Mouse (Mus musculus) limb, embryonic 15.5 days (tissue): Measurements from ENCODE around the gene Gbf1. TPM values are rescaled to one million over a fixed set of nuclear protein-coding genes. Genes with fewer than 3 reads are reported as not detected.

Source experiments
- ATAC-seq: fragments of 200-750 bp; cut with Nextera tagmentation; 2 replicates; pipeline ENCODE4 v1.8.0; 2017; ENCODE audit warnings: low read depth, moderate TSS enrichment; ENCODE audit not compliant: insufficient number of reproducible peaks, low FRiP score, low TSS enrichment
- H3K27ac ChIP-seq: fragments of 300-500 bp; sonication (generic); 2 replicates; pipeline ENCODE4 v1.5.1; 2015; ENCODE audit warnings: moderate library complexity, mild to moderate bottlenecking, inconsistent platforms
- H3K27me3 ChIP-seq: fragments of 300-500 bp; sonication (generic); 2 replicates; pipeline ENCODE4 v1.6.1; 2015; ENCODE audit warnings: inconsistent platforms
- H3K36me3 ChIP-seq: fragments of 300-500 bp; sonication (generic); 2 replicates; pipeline ENCODE4 v1.6.1; 2015; ENCODE audit warnings: inconsistent platforms
- H3K4me1 ChIP-seq: fragments of 300-500 bp; sonication (generic); 2 replicates; pipeline ENCODE4 v1.6.1; 2015; ENCODE audit warnings: inconsistent platforms
- H3K4me2 ChIP-seq: fragments of 300-500 bp; sonication (generic); 2 replicates; pipeline ENCODE4 v1.6.1; 2015; ENCODE audit warnings: mild to moderate bottlenecking, inconsistent platforms
- H3K4me3 ChIP-seq: fragments of 300-500 bp; sonication (generic); 2 replicates; pipeline ENCODE4 v1.5.1; 2015; ENCODE audit warnings: mild to moderate bottlenecking, inconsistent platforms
- H3K9ac ChIP-seq: fragments of 300-500 bp; sonication (generic); 2 replicates; pipeline ENCODE4 v1.6.1; 2015; ENCODE audit warnings: inconsistent platforms
- H3K9me3 ChIP-seq: fragments of 300-500 bp; sonication (generic); 2 replicates; pipeline ENCODE4 v1.6.1; 2016; ENCODE audit warnings: inconsistent platforms
- WGBS: fragments of 180-500 bp; shearing (Covaris S2); methylation state at CpG from one replicate; pipeline ENCODE4 v1.1.7; 2015; 5-methylcytosine and 5-hydroxymethylcytosine counted together
- polyA plus RNA-seq: library from polyadenylated mRNA; unstranded; fragments of >200 nt; fragmentation: Nextera tagmentation; extraction: Ambion mirVana; gene quantifications from 2 replicates; pipeline ENCODE4 v1.2.1, GENCODE M21; 2015

The Gbf1 gene
- polyA plus RNA-seq, 1 experiment from 2014 or later, result 76.7 TPM

- Histone ChIP-seq H3K4me1 (peaks cover 7% of the 10 kb centered on the region; the same call in 1 of the 2 replicates), H3K9ac (no peak overlapping the region)
Measured at GRCm38 (mm10) chr19:46227300-46227699, 75.0 kb downstream of the Gbf1 start.

GRCm38 (mm10) chr19:46234450-46234849 lies 82.1 kb downstream of the Gbf1 start:
- WGBS, result 83% methylated on average over 2 of the region's 2 CpGs
- ATAC-seq, result no peak

More at GRCm38 (mm10) chr19:46227300-46227699, 75.0 kb downstream of the Gbf1 start:
- ATAC-seq, result no peak
- H3K9me3 ChIP-seq, result no peaks in the 10 kb centered on the region
- no peak overlapping the region for H3K27ac ChIP-seq
- WGBS, result 91% methylated on average over 3 of the region's 3 CpGs
- H3K4me3 ChIP-seq, result no peak overlapping the region
- H3K27me3 ChIP-seq, result no peaks in the 10 kb centered on the region
- 0 out of 2 replicates have a peak, but pooled peaks cover 7% of the 10 kb centered on the region for H3K36me3 ChIP-seq
- H3K4me2 ChIP-seq, result no peak overlapping the region

DNA sequence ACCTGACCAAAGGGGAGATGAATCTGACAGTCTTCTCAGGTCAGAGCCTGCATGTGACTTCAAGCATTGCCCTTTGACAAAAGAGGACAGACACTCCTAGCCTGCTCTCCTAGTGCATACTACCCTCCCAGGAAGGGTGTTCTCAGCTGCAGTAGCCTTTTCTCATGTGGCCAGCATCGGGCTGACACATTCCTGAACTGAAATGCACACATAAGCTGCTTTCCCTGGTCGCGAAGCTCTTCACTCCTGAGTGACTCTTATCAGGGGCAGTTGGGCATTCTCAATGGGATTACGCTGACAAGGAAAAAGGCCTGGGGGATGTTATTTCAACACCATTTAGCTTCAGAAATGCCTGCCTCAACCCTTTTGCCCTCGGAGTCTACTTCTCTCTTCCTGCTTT lies 84.3 kb downstream of the Gbf1 start:
- WGBS, result 90% methylated on average over 5 of the region's 5 CpGs

More at GRCm38 (mm10) chr19:46234450-46234849, 82.1 kb downstream of the Gbf1 start:
- H3K9me3 ChIP-seq, result no peaks in the 10 kb centered on the region
- H3K36me3 ChIP-seq, result 0 out of 2 replicates have a peak, but pooled peaks cover 3% of the 10 kb centered on the region
- H3K4me2 ChIP-seq, result no peak overlapping the region
- H3K27me3 ChIP-seq, result no peaks in the 10 kb centered on the region
- H3K27ac ChIP-seq, result no peak overlapping the region
- H3K9ac ChIP-seq, result no peak overlapping the region
- H3K4me3 ChIP-seq, result no peak overlapping the region
- H3K4me1 ChIP-seq, result no peaks in the 10 kb centered on the region

GRCm38 (mm10) chr19:46240246-46240645 lies 87.9 kb downstream of the Gbf1 start:
- ATAC-seq, result no peak
- Histone ChIP-seq H3K27ac (no peak overlapping the region), H3K27me3 (no peaks in the 10 kb centered on the region), H3K9me3 (no peaks in the 10 kb centered on the region), H3K4me3 (no peak overlapping the region), H3K4me1 (peaks cover 9% of the 10 kb centered on the region; the same call in 1 of the 2 replicates), H3K4me2 (no peak overlapping the region), H3K9ac (no peak overlapping the region), H3K36me3 (0 out of 2 replicates have a peak, but pooled peaks cover 6% of the 10 kb centered on the region)
- WGBS, result 8% methylated on average over 2 of the region's 2 CpGs

More for the DNA sequence above, 84.3 kb downstream of the Gbf1 start:
- no peaks in the 10 kb centered on the region for H3K9me3 ChIP-seq
- H3K4me3 ChIP-seq, result no peak overlapping the region
- no peak overlapping the region for H3K27ac ChIP-seq
- 0 out of 2 replicates have a peak, but pooled peaks cover 3% of the 10 kb centered on the region for H3K36me3 ChIP-seq
- peaks cover 9% of the 10 kb centered on the region; the same call in 1 of the 2 replicates for H3K4me1 ChIP-seq
- no peak for ATAC-seq
- H3K4me2 ChIP-seq, result no peak overlapping the region
- H3K27me3 ChIP-seq, result no peaks in the 10 kb centered on the region
- no peak overlapping the region for H3K9ac ChIP-seq

DNA sequence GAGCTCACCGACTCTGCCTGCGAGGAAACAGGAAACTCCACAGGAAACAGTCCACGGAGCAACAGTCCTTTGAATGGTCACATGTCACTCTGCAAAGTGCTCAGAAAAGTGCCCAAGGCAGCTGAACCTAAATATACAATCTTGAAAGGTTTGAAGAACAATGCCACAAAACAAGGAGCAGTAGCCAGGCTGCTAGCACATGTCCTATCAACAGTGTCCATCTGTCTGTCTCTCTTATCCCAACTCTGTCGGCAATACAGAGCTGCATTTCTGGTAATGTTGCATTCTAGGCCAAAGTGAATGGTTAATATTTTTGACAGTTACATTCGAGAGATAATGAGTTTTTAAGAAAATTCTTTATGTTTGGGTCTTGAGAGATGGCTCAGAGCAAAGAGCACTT lies 90.1 kb downstream of the Gbf1 start:
- H3K27me3 ChIP-seq, result no peaks in the 10 kb centered on the region
- no peak overlapping the region for H3K27ac ChIP-seq
- H3K4me2 ChIP-seq, result no peak overlapping the region
- no peak overlapping the region for H3K9ac ChIP-seq
- WGBS, result 68% methylated on average over 5 of the region's 5 CpGs
- H3K4me3 ChIP-seq, result no peak overlapping the region
- peaks cover 9% of the 10 kb centered on the region; the same call in 1 of the 2 replicates for H3K4me1 ChIP-seq
- peaks cover 13% of the 10 kb centered on the region; the same call in 1 of the 2 replicates for H3K36me3 ChIP-seq
- ATAC-seq, result no peak
- no peaks in the 10 kb centered on the region for H3K9me3 ChIP-seq

- H3K27me3 ChIP-seq, result no peaks in the 10 kb centered on the region
- H3K36me3 ChIP-seq, result peaks cover 16% of the 10 kb centered on the region
- H3K4me3 ChIP-seq, result no peak overlapping the region
- H3K27ac ChIP-seq, result no peak overlapping the region
- H3K4me2 ChIP-seq, result no peak overlapping the region
- no peaks in the 10 kb centered on the region for H3K9me3 ChIP-seq
- no peak overlapping the region for H3K9ac ChIP-seq
- ATAC-seq, result no peak
- 44% methylated on average over 5 of the region's 5 CpGs for WGBS
- H3K4me1 ChIP-seq, result peaks cover 9% of the 10 kb centered on the region; the same call in 1 of the 2 replicates
Measured at GRCm38 (mm10) chr19:46244628-46245027, 92.3 kb downstream of the Gbf1 start.

DNA sequence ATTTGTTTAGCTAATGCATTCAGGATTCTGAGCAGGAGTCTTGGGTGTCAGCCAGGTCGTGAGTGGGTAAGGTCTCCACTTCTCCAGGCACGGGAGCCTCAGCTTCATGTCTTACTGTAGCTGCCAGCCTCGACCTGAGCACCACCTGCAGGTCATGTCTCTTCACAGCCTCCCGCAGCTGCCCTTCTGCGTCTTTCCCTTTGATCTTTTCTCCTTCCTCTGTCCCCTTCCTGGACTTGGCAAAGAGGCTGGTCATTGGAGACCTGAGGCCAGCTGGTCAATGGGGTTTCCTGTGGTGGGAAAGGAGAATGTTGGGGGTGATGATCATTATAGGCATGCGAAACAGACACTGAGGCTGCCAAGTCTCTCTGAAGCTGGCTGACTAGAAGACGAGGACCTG lies 96.7 kb downstream of the Gbf1 start:
- Histone ChIP-seq H3K4me2 (no peak overlapping the region), H3K27ac (no peak overlapping the region), H3K4me3 (no peak overlapping the region), H3K9me3 (no peaks in the 10 kb centered on the region), H3K36me3 (peaks cover 38% of the 10 kb centered on the region), H3K9ac (no peak overlapping the region), H3K4me1 (no peaks in the 10 kb centered on the region), H3K27me3 (no peaks in the 10 kb centered on the region)
- ATAC-seq, result no peak
- 27% methylated on average over 7 of the region's 7 CpGs for WGBS

DNA sequence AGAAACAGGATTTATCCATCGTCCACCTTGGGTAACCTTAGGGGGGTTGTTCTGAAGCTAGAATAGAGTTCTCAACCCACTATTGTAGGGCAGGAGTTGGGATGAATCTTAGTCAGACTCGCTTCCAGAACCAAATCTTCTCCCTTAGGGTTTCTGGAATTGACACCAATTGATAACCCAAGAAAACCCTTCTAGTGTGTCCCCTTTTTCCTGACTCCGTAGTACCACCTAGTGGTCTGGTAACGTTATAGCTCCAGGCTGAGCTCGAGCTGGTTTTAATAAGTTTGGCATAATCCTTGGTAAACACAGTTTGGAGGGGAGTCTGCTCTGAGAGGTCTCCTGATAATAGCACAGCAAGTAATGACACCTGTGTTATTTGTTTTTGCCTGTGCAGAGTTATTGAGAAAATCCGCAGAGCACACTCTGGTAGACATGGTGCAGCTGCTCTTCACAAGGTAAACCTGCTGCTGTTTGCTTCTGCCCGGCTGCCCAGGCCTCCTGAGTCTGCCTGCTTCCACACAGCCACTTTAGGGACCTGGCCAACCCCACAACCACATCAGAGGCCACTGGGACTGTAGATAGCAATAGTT lies 101.9 kb downstream of the Gbf1 start:
- ATAC-seq, result no peak
- peaks cover 67% of the 10 kb centered on the region for H3K36me3 ChIP-seq
- no peak overlapping the region for H3K27ac ChIP-seq

GRCm38 (mm10) chr19:46264762-46265161 lies 112.5 kb downstream of the Gbf1 start:
- 90% methylated on average over 7 of the region's 7 CpGs for WGBS
- no peak overlapping the region for H3K4me2 ChIP-seq
- H3K27me3 ChIP-seq, result no peaks in the 10 kb centered on the region
- no peak overlapping the region for H3K9ac ChIP-seq
- peaks cover 100% of the 10 kb centered on the region for H3K36me3 ChIP-seq
- no peak overlapping the region for H3K4me3 ChIP-seq
- H3K27ac ChIP-seq, result no peak overlapping the region
- no peaks in the 10 kb centered on the region for H3K9me3 ChIP-seq
- H3K4me1 ChIP-seq, result no peaks in the 10 kb centered on the region
- no peak for ATAC-seq

More for the DNA sequence above, 101.9 kb downstream of the Gbf1 start:
- Histone ChIP-seq H3K4me3 (no peak overlapping the region), H3K4me1 (no peaks in the 10 kb centered on the region), H3K9me3 (no peaks in the 10 kb centered on the region), H3K4me2 (no peak overlapping the region), H3K9ac (no peak overlapping the region), H3K27me3 (no peaks in the 10 kb centered on the region)
- 37% methylated on average over 7 of the region's 7 CpGs for WGBS

- Histone ChIP-seq H3K9ac (no peak overlapping the region), H3K9me3 (no peaks in the 10 kb centered on the region), H3K4me2 (no peak overlapping the region), H3K27ac (no peak overlapping the region), H3K4me3 (no peak overlapping the region), H3K36me3 (peaks cover 70% of the 10 kb centered on the region), H3K4me1 (no peaks in the 10 kb centered on the region), H3K27me3 (no peaks in the 10 kb centered on the region)
- no peak for ATAC-seq
Measured at GRCm38 (mm10) chr19:46275307-46275706, 123.0 kb downstream of the Gbf1 start.

- no peaks in the 10 kb centered on the region for H3K4me1 ChIP-seq
- ATAC-seq, result no peak
- no peak overlapping the region for H3K4me2 ChIP-seq
- H3K9ac ChIP-seq, result no peak overlapping the region
- 95% methylated on average over 11 of the region's 11 CpGs for WGBS
- H3K27ac ChIP-seq, result no peak overlapping the region
- no peak overlapping the region for H3K4me3 ChIP-seq
- H3K27me3 ChIP-seq, result no peaks in the 10 kb centered on the region
- H3K36me3 ChIP-seq, result peaks cover 89% of the 10 kb centered on the region
- no peaks in the 10 kb centered on the region for H3K9me3 ChIP-seq
Measured at GRCm38 (mm10) chr19:46282081-46282849, 130.0 kb downstream of the Gbf1 start.

DNA sequence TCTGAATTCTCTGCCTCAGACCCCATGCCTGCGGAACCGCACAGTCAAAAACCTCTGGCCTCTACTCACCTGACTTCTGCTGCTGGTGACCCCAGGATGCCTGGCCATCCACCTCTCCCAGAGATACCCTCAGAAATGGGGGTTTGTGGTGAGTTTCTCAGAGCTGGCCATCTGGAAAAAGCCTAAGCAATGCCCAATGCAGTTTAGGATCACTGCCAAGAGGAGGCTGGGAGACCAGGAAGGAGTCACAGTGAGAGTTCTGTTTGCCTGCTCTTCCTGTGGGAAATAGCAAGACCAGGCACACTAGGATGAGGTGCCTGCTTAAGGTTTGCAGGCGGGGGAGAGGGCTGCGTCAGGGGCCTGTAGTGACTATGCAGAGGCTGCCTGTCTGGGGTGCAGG lies 132.4 kb downstream of the Gbf1 start:
- Histone ChIP-seq H3K4me1 (no peaks in the 10 kb centered on the region), H3K27ac (no peak overlapping the region), H3K4me3 (no peak overlapping the region), H3K9ac (no peak overlapping the region), H3K27me3 (no peaks in the 10 kb centered on the region), H3K9me3 (no peaks in the 10 kb centered on the region), H3K4me2 (no peak overlapping the region), H3K36me3 (peaks cover 79% of the 10 kb centered on the region)
- no peak for ATAC-seq
- 92% methylated on average over 4 of the region's 4 CpGs for WGBS
